Mouse (Mus musculus) gonadal fat pad, adult 2 months (tissue): ENCODE measurements at regions not wholly inside any gene's neighbourhood (a gene's known extent, or its start where the extent isn't known, plus 50 kb on each side); places are given as distances from the start of the nearest gene placed in this dataset.

ENCODE experiments used
- DNase-seq: peaks from one replicate; pipeline ENCODE4 v3.0.0-alpha.2; 2012; ENCODE audit warnings: low read depth

DNA sequence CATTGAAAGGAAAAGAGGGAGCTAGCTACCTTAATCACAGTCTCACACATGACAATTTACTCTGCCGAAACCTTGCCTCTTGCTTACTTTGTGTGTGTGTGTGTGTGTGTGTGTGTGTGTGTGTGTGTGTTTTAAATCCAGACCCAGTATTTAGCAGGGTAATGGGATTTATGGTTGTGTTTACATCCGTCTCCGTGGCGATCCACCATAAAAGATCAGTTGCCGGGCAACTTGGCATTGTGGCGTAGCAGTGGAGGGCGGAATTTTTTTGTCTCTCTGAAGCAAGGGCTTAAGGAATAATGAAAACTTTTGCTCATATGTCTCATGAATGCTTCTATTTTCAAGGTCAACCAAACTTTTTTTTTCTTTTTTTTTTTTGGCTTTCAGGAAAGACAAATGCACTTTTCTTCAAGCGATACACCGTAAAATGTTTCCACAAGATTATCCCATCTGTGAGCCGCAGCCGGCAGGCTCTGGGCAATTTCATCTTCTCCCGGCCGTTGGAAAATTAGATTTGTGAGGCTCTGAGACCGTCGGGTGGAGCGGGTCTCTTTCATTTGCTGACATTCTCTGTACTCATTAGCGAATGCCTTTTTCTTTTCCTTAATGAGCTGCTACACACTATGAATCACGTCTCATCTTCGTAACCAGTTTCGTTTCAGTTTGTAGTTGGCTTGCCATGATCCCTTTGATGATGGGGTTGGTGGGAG is 53.9 kb upstream of the Ptch1 start:
- no peak for DNase-seq

DNA sequence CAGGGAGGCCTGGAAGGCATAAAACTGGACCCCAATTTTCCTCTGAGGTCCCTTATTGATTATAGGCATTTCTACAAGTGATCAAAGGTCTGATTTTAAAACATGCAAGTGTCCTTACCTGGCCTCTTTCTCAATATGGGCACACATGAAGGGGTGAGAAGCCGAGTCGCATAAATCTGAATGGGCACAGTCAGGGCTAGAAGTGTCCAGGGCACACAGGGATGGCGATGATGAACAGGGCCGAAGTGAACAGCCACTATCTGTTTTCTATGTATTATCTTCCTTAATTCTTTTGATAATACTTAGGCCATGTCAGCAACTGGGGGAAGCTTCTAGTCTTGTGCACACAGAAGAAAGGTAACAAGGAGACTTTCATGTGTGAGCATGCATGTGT is 54.5 kb upstream of the Ptch1 start:
- no peak for DNase-seq

DNA sequence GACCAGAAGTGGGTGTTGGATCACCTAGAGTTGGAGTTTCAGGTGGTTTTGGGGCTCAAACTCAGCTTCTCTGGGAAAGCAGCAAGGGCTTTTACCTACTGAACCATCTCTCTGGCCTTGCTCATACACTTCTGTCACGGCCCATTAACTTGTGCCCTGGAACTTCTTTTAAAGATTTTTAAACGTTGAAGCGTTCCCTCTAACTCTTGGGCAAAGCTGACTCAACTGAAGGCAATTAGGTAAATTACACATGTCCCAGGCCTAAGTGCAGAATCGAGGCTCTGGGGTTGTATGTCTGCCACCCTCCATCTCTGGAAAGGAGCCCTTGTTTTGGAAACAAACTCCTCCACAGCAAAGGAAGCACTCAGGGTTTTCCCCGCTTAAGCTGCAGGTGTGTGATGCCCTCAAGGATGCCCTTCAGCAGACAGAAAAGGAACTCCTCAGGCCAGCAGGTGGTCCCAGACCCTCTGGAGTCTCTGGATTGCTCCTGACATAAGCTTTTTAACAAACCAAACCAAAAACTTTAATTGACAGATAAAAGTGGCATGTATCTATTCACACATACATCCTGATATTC is 58.5 kb upstream of the Ptch1 start:
- no peak for DNase-seq

DNA sequence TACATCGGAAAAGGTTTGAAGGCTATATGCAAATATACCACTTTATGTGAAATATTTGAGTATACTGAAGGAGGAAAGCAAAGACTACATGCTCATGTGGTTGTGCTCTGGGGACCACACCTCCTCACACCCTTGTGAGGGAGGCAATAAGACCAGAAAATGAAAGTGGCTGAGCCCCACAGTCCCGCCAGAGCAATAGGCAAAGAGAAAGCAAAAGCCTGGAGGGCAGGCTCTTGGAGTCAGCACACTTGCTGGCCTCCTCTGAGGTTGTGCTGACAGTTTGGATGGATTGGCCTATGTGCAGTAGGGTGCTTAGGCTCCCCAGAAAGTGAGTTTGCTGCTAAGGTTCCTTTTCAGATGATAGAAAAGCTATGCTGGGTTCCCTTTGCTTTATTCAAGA is 60.9 kb upstream of the Ptch1 start:
- no peak for DNase-seq

DNA sequence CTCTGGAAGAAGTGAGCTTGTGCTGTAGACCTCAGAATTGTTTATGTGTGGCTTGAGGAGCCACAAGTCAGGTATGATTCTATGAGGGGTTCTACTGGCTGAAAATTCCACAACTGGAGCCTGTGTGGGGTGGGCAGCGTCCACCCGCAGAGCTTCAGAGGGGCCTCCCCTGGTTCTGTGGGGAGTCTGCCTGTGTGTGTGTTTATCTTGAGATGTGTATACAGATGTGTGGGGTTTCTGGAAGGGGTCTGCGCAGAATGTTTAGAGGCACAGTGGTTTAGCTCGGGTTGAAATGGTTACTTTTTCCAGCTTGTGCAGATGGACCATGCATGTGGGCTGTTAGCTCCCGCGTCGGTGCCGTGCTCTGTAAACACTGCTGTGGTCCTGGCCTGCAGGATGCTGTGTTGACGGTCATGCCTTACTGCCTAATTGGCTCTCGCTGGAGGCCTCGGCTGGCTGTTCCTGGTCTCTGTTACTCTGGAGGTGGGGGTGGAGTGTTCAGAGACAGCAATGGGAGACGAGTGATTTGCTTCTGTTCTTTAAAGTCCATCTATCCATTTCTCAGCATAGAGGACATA is 68.3 kb upstream of the Ptch1 start:
- no peak for DNase-seq

DNA sequence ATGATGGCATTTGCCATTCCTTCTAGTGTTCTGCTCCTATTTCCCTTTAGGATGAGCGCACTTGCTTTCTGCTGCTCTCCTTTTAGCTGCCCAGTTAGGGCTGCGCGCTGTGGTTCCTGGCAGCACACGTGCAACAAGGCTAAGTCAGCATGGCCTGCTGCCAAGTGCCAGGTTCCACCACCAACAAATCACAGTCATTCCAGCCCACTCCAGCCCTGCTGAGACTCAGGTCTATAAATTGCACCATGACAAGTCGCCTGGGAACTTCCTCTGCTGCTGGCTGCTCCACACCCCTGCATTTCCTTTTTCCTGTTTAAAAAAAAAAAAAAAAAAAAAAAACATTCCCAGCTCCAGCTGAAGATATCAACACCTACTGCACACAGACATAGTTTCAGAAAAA is 69.2 kb upstream of the Ptch1 start:
- DNase-seq = peak; percentile 14

DNA sequence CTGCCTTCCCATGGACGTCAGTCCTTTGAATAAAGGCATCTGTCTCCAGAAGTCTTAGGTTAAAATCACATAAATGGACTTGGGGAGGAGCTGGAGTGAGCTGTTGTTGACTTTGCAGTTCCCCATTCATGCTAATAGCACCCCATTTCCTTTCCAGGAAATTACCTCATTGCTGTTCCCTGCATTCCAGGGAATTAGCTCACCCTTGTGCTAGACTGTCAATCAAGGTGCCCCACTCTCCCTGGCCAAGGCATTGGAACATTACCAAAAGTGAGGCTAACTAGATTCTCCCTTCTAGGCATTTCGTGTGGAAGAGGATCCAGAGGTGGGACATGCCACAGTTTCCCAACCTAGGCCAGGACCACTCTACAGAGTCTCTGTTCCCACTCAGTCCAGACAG is 70.0 kb upstream of the Ptch1 start:
- no peak for DNase-seq

DNA sequence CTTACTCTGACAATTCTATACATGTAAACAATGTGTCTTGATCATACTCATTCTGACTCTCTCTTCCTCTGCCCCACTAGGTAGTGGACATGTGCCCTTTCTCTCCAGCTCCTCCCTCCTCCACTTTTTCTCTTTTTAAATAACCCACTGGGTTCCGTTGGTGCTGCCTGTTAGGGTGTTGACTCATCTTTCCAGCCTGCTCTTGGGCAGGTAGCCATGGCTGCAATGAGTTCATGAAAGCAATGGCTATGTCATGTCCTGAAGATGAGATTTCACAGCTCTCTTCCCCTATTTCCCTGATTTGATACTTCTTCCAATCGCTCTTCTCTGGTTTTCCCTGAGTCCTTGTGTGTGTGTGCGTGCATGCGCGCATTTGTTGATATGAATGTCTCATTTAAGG is 70.9 kb upstream of the Ptch1 start:
- DNase-seq = no peak

DNA sequence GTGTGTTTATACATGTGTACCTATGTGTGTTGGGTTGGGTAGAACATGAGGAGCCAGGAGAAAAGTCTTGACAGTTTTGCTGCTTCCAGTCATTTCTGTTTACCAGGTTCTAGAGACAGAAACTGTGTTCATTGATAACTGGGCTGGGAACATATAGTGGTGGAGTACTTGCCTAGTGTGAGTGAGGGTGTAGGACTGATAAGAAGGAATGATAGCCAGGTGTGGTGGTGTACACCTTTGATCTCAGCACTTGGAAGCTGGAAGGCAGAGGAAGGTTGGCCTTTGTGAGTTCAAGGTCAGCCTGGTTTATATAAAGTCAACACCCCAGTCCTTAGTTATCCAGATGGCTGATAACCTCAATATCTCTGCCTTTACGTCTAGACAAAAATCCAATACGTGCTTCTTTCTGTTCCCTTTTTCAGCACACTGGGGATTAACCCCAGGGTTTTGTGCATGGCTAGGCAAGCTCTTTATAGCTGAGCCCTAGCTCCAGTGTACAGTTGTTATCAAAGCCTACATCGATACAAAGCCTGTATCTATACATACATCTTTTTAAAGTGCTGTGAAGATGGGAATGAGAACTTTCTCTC is 75.8 kb upstream of the Ptch1 start:
- no peak for DNase-seq

DNA sequence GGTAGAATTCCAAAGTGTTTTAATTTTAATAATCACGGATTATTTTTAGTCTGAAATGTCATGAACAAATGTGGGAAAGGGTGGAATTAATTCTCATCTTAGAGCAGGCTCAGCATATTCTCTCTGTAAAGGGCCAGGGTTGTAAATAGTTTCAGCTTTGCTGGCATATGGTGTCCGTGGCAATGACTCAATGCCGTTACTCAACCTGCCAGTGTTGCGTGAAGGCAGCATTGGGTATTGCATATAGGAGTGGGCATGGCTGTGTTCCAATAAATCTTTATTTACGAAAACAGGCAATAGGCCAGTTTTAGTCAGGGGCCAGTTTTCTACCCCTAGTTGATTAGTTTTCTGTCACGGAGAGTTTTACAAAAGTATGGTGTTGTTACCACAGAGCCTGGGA is 81.1 kb upstream of the Ptch1 start:
- DNase-seq = no peak

DNA sequence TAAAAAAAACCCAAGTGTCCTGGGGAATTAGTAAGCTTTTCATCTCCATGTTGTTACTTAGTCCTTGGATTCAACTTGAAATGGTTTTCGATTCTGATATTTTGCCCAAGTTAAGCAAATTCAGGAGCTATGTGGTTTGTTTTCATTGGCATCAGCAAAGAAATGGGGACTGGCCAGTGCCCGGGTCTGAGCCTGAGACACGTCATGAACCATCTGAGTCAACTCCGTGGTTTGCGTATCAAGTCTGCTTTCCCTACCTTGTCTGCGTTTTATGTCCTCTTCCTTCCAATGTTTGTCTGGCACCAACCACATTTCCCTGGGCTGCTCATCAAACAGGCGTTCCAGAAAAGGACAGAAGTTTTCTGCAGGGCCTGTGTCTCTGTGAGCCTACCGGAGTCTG is 83.7 kb upstream of the Ptch1 start:
- no peak for DNase-seq

DNA sequence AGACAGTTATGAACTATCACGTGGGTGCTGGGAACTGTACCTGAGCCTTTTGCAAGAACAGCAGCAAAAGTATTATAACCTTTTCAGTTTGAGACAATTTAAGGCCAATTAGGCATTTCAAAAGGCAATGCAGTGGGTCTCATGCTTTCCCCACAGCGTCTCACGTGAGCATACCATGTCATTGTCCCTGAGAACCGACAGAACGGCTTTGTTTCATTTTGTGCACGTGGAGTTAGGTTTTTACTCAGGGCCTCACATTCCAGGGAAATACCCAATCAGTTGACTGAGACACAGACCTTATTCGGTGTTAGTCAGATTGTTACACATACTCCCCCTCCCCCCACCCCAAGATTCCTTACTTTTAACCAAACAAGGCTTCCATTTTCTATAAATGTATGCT is 86.0 kb upstream of the Ptch1 start:
- DNase-seq = no peak

DNA sequence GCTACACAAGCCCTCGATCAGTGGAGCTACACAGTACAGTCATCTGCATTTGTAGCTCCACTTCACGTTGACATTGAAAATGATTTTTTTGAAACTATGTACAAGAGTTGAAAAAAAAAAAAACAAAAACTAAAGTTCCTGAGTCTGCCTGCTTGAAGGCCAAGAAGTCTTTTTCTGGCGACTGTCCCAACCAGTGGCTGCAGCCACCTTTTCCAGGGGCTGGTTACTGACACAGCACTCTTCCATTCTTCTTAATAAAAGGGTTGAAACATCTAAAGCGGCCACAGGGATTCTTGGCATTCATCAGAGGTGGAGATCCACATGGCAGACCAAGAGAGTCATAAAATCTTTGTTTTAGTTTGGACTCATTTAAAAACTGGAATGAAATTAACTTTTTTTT is 87.0 kb upstream of the Ptch1 start:
- DNase-seq = no peak

DNA sequence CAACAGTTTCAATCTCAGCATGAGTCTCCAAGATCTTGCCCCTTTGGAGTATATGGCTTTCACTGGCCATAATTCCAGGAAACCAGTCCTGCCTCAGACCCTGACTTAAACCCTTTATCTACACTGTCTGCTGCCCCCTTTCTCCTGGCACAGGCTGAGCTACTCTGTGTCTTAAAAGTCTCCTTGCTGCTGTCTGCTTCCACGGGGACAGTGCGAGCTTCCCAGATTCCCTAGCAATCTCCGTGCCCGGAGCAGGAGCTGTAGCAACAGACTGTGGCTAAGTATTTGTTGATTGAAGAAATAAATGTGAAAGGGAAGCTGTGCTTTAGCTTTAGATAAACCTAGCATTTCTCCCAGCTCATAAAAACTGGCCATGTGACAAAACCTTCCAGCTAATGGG is 95.2 kb upstream of the Ptch1 start:
- DNase-seq = no peak

DNA sequence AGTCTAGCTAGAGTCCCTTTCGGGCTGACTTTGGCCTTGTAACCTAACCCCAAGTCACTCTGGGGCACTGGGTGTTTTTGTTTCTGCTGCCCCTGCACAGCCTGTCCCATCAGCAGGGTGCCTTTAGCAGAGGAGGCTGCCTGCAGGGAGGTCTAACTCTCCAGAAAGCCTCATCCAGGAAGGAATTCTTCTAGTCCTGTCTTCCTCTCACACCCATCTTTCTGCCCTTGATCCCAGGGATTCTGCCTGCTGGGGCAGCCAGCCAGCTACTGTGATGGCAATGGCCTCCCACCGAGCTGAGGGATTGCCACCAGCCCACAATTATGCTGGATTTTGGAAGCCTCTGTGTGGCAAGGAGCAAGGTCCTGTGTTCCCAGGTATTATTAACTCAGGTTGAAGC is 95.6 kb upstream of the Ptch1 start:
- no peak for DNase-seq

DNA sequence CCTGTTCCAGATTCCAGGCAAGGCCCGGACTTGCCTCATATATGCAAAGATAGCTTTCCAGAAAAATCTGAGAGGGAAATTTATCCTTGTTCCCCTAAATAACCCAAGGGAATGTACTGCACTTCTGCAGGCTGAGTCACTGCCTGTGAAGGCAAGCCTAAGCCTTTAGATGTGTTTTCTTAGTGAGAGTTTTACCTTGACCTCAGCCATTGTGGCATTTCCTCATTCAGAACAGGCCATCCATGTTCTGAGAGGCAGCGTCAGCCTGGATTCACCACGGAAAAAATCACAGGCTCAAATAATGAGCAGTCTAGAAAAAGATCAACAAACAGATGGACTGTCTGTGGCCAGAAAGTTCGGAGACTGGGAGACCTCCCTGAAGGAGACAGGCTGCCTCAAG is 99.0 kb upstream of the Ptch1 start:
- no peak for DNase-seq

DNA sequence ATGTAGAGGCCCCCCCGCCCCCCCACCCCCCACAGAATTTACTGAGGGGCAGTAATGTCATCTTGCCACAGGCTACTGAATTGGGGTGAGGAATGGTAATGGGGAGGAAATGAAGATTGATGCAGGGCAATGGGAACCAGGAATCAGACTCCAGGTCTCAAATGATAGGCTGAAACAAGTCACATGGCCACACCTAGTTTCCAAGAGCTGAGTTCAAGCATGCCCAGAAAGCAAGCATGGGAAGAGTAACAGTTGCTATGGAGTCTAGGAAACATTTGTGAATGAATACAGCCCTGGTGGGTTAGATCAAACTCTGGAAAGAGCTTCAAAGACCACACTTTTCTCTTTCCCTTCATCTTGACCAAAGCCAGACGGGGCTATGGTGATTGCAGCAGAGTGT is 104.3 kb upstream of the Ptch1 start:
- no peak for DNase-seq

DNA sequence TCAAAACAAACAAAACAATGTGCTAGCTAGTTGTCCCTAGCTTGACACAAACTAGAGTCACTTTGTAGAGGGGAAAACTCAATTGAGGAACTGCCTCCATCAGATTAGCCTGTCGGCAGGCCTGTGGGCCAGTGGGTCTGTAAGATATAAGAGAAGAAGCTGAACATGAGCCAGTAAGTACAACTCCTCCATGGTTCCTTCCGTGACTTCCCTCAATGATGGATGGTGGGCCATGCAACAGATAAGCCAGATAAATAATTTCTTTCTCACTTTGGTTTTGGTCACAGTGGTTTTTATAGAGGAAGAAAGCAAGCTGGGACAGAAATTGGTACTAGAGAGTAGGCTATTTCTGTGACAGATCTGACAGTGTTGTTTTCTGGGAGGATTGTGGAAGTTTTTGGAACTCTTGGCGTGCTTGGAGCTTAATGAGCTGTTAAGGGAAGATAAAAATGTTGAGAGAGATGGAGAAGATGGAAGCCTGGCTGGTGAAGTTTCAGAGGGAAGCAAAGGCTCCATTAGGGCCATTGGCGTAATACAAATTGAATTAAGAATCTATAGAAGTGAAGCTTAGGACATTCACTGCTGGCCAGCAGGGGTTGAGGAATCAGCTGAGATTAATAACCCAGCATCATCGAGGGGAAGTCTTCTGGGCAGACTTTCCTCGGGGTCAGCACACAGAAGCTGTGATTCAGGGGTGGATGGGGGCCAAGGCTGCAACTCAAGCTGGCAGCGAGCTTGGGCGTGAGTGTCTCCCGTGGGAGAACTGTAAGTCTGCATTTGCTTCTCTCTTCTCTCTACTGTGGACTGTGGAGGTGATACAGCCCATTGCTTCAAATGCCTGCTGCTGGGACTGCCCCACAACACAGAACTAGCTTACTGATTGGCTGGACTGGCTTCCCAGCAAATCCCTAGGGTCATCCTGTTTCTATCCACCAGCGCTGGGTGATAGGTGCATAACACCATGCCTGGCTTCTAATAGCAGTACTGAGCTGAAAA is 105.2 kb upstream of the Ptch1 start:
- DNase-seq = no peak

DNA sequence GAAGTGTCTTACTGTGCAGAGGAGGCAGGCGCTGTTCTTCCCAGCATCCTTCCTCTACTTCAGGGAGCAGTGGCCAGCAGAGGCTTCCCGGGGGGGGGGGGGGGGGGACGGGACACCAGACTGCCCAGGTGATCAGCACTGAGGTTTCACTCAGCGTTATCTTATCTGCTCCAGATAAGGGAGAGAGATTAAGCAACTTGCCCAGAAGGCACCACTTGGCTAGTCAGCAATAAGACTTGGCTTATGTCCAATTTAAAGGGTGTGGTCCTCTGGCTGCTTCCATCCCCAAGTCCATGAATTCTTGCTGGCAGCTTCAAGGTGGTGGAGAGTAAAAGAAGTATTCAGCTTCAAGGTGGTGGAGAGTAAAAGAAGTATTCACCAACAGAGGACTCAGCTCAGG is 108.9 kb upstream of the Ptch1 start:
- no peak for DNase-seq

DNA sequence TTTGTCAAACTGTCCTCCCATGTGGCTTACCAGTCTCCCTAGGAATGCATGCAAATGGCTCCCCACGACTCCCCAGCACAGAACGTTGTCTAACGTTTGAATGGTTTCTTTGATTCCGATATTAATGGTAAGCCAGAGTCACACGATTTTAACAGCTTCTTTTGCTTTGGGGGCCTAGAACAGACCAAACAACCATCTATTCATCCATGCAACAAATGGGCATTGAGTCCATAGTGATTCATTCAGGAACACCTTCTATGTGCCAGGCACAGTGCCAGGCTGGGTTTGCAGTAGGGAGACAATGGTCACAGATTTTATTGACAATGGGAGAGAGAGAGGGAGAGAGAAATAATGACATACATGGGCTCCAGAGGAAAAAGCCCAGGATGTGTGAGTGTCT is 118.6 kb upstream of the Ptch1 start:
- no peak for DNase-seq

DNA sequence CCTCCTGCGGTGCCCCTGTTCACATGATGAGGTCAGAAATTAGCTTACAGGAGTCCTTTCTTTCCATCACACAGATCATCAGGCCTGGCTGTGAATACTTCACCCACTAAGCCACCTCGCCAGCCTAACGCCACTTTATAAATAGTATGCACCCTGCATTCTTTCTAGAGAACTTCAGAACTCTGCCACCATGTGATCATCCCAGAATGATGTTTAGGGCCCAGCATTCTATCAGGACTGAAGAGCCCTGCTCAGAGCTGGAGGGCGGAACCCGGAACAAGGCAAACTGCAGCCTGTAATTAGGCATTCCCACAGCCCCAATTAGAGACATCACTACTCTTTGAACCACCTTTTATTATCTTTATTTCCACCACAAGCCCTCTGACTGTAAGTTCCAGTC is 120.2 kb upstream of the Ptch1 start:
- DNase-seq = no peak

DNA sequence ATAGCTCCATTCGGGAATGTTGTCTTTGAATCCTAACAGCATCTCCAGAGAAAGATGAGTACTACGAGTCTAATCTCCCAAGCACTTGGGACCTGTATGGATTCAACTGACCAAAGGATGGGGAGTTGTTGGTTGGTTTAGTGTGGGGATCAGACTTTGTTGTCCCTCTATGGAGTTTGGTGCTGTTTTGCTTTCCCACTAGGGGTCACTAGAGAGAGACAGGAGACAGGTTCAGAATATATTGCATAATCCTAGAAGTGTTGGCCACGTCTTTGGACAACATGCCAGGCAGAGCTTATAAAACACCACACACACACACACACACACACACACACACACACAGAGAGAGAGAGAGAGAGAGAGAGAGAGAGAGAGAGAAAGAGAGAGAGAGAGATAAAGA is 118.6 kb upstream of the Ercc6l2 start:
- peak; percentile 13 for DNase-seq
